Mouse (Mus musculus) small intestine, adult 2 months (tissue): ENCODE measurements around the gene Eno2.

ENCODE experiments used
- CTCF ChIP-seq: fragments of 200-500 bp; IDR thresholded peaks from 2 replicates; pipeline ENCODE4 v1.5.1; 2012; ENCODE audit warnings: low read depth, mild to moderate bottlenecking, control low read depth, inconsistent platforms, low read length, moderate library complexity, mixed read lengths; ENCODE audit not compliant: insufficient replicate concordance, insufficient read length; ENCODE audit errors: extremely low read depth
- POLR2A ChIP-seq: fragments of 200-500 bp; IDR thresholded peaks from 2 replicates; pipeline ENCODE4 v1.6.1; 2012; ENCODE audit warnings: low read depth, mild to moderate bottlenecking, control low read depth, inconsistent platforms, low read length, moderate library complexity

- no peak for TF ChIP-seq CTCF
- TF ChIP-seq POLR2A: no peak
Observed at GRCm38 (mm10) chr6:124804341-124804740, 34.9 kb upstream of the Eno2 start.
